Mouse (Mus musculus) heart, embryonic 15.5 days (tissue): ENCODE measurements around the gene Map3k20. TPM values are rescaled to one million over a fixed set of nuclear protein-coding genes. Genes with fewer than 3 reads are reported as not detected.

Experiments used
- ATAC-seq: fragments of 200-750 bp; cut with Nextera tagmentation; replicated peaks from 2 replicates; pipeline ENCODE4 v1.8.0; 2017; ENCODE audit warnings: low read depth, moderate TSS enrichment; ENCODE audit not compliant: insufficient number of reproducible peaks, insufficient read depth, low FRiP score
- H3K27ac ChIP-seq: fragments of 300-500 bp; sonication (generic); 2 replicates; pipeline ENCODE4 v1.5.1; 2015; ENCODE audit warnings: mild to moderate bottlenecking, inconsistent platforms
- H3K27me3 ChIP-seq: fragments of 300-500 bp; sonication (generic); 2 replicates; pipeline ENCODE4 v1.6.1; 2015; ENCODE audit warnings: inconsistent platforms
- H3K36me3 ChIP-seq: fragments of 300-500 bp; sonication (generic); 2 replicates; pipeline ENCODE4 v1.6.1; 2015; ENCODE audit warnings: mild to moderate bottlenecking, inconsistent platforms
- H3K4me1 ChIP-seq: fragments of 300-500 bp; sonication (generic); replicated peaks from 2 replicates; pipeline ENCODE4 v1.6.1; 2015; ENCODE audit warnings: inconsistent platforms
- H3K4me2 ChIP-seq: fragments of 300-500 bp; sonication (generic); 2 replicates; pipeline ENCODE4 v1.6.1; 2015; ENCODE audit warnings: inconsistent platforms, mild to moderate bottlenecking, moderate library complexity
- H3K4me3 ChIP-seq: fragments of 300-500 bp; sonication (generic); 2 replicates; pipeline ENCODE4 v1.5.1; 2015; ENCODE audit warnings: mild to moderate bottlenecking, inconsistent platforms
- H3K9ac ChIP-seq: fragments of 300-500 bp; sonication (generic); 2 replicates; pipeline ENCODE4 v1.6.1; 2015; ENCODE audit warnings: mild to moderate bottlenecking, inconsistent platforms
- H3K9me3 ChIP-seq: fragments of 300-500 bp; sonication (generic); replicated peaks from 2 replicates; pipeline ENCODE4 v1.6.1; 2016; ENCODE audit warnings: inconsistent platforms
- WGBS: fragments of 180-500 bp; shearing (Covaris S2); methylation state at CpG from one replicate; pipeline ENCODE4 v1.1.7; 2015; ENCODE audit warnings: mixed read lengths; 5-methylcytosine and 5-hydroxymethylcytosine counted together
- polyA plus RNA-seq: library from polyadenylated mRNA; unstranded; fragments of >200 nt; fragmentation: Nextera tagmentation; extraction: Ambion mirVana; gene quantifications from 2 replicates; pipeline ENCODE4 v1.2.1, GENCODE M21; 2015

Gene Map3k20
- polyA plus RNA-seq, 1 experiment from 2014 or later, result 46.4 TPM

DNA sequence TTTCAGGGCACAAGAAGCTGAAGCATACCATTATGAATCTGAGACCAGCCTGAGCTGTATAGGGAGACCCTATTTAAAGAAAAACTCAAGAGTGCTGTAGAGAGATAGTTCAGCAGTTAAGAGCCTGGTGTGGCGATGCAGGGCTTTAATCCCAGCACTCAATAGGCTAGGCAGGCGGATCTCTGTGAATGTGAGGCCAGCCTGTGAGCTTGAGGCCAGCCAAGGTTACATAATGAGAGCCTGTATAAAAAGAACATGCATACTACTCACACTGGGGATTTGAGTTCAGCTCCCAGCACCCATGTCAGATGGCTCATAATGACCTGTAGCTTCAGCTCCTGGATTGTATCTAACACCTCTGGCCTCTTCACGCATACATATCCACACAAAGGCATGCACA, 76.1 kb downstream of the Map3k20 start:
- ATAC-seq, result no peak; the same call in 1 of the 2 replicates
- Histone ChIP-seq H3K4me2 (no peak overlapping the region), H3K27me3 (no peaks in the 10 kb centered on the region), H3K4me3 (no peak overlapping the region), H3K4me1 (peaks cover 28% of the 10 kb centered on the region), H3K27ac (peak overlapping the region; percentile 38), H3K9me3 (no peaks in the 10 kb centered on the region), H3K9ac (no peak overlapping the region), H3K36me3 (no peaks in the 10 kb centered on the region)
- 60% methylated on average over 3 of the region's 3 CpGs for WGBS

DNA sequence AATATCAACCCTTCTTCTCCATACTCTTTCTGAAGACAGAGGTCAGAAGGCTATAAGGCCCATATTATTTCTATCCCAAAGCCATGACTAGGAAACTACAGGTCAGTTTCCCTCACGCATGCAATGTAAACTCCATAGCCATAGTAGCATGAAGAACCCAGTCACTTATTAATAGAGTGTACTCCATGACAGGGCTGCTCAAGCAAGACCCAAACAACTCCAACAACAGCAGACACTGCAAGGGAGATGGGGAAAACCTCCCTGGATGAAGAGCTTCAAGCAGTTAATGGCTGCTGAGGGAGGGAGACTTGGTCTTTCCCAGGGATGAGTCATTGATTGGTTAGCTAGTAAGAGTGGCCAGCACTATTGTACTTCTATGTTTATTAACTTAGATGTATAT, 78.0 kb downstream of the Map3k20 start:
- Histone ChIP-seq H3K4me3 (no peak overlapping the region), H3K36me3 (0 out of 2 replicates have a peak, but pooled peaks cover 2% of the 10 kb centered on the region), H3K9me3 (no peaks in the 10 kb centered on the region), H3K4me2 (no peak overlapping the region), H3K27ac (no peak overlapping the region), H3K27me3 (no peaks in the 10 kb centered on the region), H3K9ac (no peak overlapping the region), H3K4me1 (peaks cover 35% of the 10 kb centered on the region)
- WGBS, result 88% methylated on average over 1 of the region's 1 CpGs
- ATAC-seq, result no peak

DNA sequence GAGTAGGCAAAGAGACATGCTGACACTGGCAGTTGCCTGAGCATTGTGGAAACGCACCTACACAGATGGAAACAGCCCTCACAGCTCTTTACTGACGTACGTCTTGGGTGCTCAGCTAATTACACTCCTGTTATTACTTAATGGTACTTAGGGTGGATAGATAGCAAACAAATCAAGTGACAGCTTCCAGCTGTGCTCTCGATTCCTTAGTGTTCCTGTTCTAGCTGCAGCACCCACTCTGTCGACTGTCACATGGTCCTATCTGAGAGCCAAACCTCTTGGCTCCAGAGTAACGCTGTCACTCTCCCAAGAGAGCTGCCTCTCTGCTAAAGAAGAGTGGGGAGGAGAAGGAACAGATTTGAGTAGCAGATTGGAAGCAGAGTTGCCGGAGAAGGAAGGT, 80.5 kb downstream of the Map3k20 start:
- Histone ChIP-seq H3K9ac (no peak overlapping the region), H3K4me3 (no peak overlapping the region), H3K4me2 (no peak overlapping the region), H3K4me1 (peaks cover 42% of the 10 kb centered on the region), H3K27ac (peak overlapping the region; percentile 42), H3K27me3 (no peaks in the 10 kb centered on the region), H3K36me3 (0 out of 2 replicates have a peak, but pooled peaks cover 7% of the 10 kb centered on the region), H3K9me3 (no peaks in the 10 kb centered on the region)
- WGBS, result 34% methylated on average over 7 of the region's 7 CpGs
- no peak for ATAC-seq

DNA sequence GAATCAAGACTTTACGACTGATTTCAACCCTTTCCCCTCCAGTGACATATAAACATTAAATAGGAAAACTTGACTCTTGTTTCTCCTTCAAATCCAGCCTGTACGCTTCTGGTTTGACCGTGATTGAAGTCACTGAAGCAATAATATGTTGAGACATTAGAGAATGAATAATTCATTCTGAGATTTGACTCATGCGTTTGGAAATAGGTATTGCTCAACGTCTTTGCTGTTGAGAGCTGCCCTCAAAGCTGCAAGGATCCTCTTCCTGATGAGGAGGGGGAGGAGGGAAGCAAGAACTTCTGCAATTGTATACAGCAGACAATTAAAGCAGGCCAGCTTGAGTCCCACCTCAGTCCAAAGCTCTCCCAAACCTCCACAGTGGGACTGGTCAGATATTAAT, 81.1 kb downstream of the Map3k20 start:
- peaks cover 42% of the 10 kb centered on the region for H3K4me1 ChIP-seq
- no peaks in the 10 kb centered on the region for H3K9me3 ChIP-seq
- H3K27ac ChIP-seq, result peak overlapping the region; percentile 42
- H3K9ac ChIP-seq, result no peak overlapping the region
- no peak overlapping the region for H3K4me3 ChIP-seq
- H3K27me3 ChIP-seq, result no peaks in the 10 kb centered on the region
- H3K36me3 ChIP-seq, result 0 out of 2 replicates have a peak, but pooled peaks cover 7% of the 10 kb centered on the region
- WGBS, result 60% methylated on average over 5 of the region's 5 CpGs
- no peak overlapping the region for H3K4me2 ChIP-seq
- ATAC-seq, result no peak

DNA sequence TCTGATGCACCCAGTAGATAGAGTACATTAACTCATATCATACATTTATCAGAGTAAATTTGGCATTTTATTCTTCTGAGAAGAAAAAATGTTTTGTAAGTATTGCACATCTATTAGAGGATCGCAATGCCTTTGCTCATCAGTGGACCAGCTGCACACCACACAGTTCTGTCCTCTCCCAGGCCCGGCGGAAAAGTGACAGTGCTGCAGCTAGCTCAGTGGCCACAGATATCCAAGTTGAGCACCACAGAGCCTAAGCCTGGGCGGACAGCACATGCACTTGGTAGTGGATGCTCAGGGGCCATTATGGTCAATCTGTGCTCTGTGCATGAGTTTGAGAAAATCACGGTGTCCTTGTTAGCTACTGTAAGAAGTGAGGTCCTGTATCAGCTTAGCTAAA, 82.4 kb downstream of the Map3k20 start:
- WGBS, result 88% methylated on average over 5 of the region's 5 CpGs
- no peaks in the 10 kb centered on the region for H3K27me3 ChIP-seq
- H3K9me3 ChIP-seq, result no peaks in the 10 kb centered on the region
- no peak overlapping the region for H3K4me2 ChIP-seq
- no peak overlapping the region for H3K9ac ChIP-seq
- H3K27ac ChIP-seq, result peak overlapping the region; percentile 70
- no peak overlapping the region for H3K4me3 ChIP-seq
- ATAC-seq, result no peak
- H3K36me3 ChIP-seq, result peaks cover 15% of the 10 kb centered on the region; the same call in 1 of the 2 replicates
- H3K4me1 ChIP-seq, result peaks cover 47% of the 10 kb centered on the region

DNA sequence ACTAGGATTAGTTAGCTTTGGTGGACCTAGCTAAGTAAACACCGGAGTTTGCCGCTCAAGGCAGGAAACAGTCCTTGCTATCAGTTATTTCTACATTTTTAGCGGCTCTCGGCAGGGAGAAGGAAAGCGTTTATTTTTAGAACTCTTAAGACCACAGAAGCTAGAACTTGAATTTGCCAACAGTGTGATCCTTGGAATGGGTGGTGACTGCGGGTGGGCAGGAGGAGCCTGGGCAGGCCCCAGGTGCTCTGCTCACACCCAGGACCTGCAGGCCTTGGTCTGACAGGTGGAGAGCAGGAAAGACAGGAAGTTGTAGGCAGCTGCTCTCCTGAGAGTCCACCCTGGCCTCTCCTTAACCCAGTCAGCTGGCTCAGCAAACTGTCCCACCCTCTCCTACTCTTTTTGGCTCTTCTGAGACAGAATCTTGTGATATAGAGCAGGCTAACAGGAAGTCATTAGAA, 83.7 kb downstream of the Map3k20 start:
- 8% methylated on average over 6 of the region's 6 CpGs for WGBS
- Histone ChIP-seq H3K9ac (peak overlapping the region; percentile 29; the same call in 1 of the 2 replicates), H3K4me1 (peaks cover 41% of the 10 kb centered on the region), H3K27ac (peak overlapping the region; percentile 70), H3K27me3 (no peaks in the 10 kb centered on the region), H3K4me3 (no peak overlapping the region), H3K4me2 (peak overlapping the region; percentile 40), H3K9me3 (no peaks in the 10 kb centered on the region), H3K36me3 (peaks cover 19% of the 10 kb centered on the region; the same call in 1 of the 2 replicates)
- peak; percentile 36; the same call in 1 of the 2 replicates for ATAC-seq

DNA sequence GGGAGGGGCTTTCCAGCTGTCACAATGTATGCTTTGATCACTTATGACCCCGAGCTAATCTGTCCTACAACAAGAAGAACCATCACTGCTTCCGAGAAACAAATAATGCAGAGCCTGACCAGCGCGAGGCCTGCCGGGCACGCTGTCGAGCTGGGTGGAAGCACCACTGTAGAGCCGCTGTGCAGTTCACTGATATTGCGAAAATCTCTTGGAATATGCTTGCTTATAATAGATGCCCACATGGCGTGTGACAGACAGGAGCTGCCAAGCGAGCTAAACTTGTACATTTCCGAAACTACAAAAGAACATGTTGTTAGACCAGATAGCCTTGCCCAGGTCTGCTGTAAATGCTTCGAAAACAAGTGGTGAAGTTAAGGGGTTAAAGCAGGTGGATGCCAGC, 86.7 kb downstream of the Map3k20 start:
- Histone ChIP-seq H3K9ac (no peak overlapping the region), H3K4me2 (no peak overlapping the region), H3K9me3 (no peaks in the 10 kb centered on the region), H3K4me1 (peaks cover 25% of the 10 kb centered on the region), H3K27me3 (no peaks in the 10 kb centered on the region), H3K27ac (no peak overlapping the region), H3K4me3 (no peak overlapping the region), H3K36me3 (peaks cover 23% of the 10 kb centered on the region; the same call in 1 of the 2 replicates)
- 81% methylated on average over 13 of the region's 13 CpGs for WGBS
- no peak for ATAC-seq

DNA sequence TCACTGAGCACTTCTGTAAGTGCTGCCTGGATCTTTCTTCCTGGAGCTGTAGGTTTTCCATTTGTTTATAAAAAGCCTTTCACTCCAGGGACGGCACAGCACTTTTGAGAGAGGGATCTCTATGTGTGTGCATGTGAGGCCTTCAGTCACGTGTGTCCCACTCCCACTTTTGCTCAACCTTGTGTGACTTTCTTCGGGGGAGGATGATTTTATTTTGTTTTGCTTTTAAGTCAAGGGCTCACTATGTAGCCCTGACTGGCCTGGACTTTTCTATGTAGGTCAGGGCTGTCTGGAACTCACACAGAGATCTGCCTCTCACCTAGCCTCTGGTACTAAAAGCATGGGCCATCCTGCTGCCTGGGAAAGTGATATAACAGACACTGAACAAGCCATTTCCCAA, 88.6 kb downstream of the Map3k20 start:
- no peaks in the 10 kb centered on the region for H3K9me3 ChIP-seq
- no peak overlapping the region for H3K27ac ChIP-seq
- WGBS, result 72% methylated on average over 3 of the region's 3 CpGs
- peaks cover 22% of the 10 kb centered on the region for H3K36me3 ChIP-seq
- no peak overlapping the region for H3K9ac ChIP-seq
- no peaks in the 10 kb centered on the region for H3K27me3 ChIP-seq
- no peak overlapping the region for H3K4me3 ChIP-seq
- ATAC-seq, result no peak
- no peak overlapping the region for H3K4me2 ChIP-seq
- H3K4me1 ChIP-seq, result peaks cover 13% of the 10 kb centered on the region

DNA sequence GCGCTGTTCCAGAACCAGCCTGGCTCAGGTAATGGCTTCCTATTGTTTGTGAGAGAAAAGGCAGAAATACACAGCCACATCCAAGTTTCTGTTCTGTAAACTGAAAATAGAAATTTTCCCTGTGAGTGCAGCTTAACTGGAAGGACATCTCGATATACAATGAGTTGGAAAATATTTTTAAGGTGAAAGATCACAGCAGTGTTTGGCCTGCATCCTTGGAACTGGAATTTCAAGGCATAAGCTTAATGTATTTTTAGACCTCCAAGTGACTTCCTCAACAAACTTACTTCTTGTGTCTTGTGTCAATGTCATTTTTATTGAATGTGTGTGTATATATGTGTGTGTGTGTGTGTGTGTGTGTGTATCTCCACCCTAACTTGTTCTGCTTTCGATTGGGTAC, 90.4 kb downstream of the Map3k20 start:
- Histone ChIP-seq H3K36me3 (peaks cover 34% of the 10 kb centered on the region), H3K27me3 (no peaks in the 10 kb centered on the region), H3K9me3 (no peaks in the 10 kb centered on the region), H3K4me1 (peaks cover 5% of the 10 kb centered on the region), H3K4me3 (no peak overlapping the region), H3K4me2 (no peak overlapping the region), H3K27ac (peak overlapping the region; percentile 14; the same call in 1 of the 2 replicates), H3K9ac (no peak overlapping the region)
- no peak for ATAC-seq
- 70% methylated on average over 3 of the region's 3 CpGs for WGBS

DNA sequence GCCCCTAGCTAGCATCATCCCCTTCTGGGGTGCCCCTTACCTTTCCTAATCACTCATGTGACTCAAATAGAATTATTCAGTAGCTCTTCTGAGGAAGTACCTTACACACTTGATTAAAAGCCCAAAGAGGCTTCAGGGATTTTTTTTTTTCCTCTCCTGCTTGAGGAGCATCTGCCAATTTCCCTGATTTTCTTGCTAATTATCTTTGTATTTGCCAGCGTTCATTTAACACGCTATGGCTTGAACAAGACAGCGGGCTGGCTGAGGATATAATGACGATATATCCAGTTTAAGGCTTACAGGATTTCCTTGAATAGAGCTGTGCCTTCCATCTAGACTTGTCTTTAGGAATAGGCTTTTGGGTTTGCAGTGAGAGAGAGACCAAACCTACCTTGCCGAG, 91.5 kb downstream of the Map3k20 start:
- H3K4me2 ChIP-seq, result no peak overlapping the region
- peaks cover 5% of the 10 kb centered on the region for H3K4me1 ChIP-seq
- H3K27ac ChIP-seq, result no peak overlapping the region
- H3K9me3 ChIP-seq, result no peaks in the 10 kb centered on the region
- peaks cover 34% of the 10 kb centered on the region for H3K36me3 ChIP-seq
- no peaks in the 10 kb centered on the region for H3K27me3 ChIP-seq
- no peak for ATAC-seq
- H3K4me3 ChIP-seq, result no peak overlapping the region
- no peak overlapping the region for H3K9ac ChIP-seq
- 93% methylated on average over 5 of the region's 5 CpGs for WGBS

DNA sequence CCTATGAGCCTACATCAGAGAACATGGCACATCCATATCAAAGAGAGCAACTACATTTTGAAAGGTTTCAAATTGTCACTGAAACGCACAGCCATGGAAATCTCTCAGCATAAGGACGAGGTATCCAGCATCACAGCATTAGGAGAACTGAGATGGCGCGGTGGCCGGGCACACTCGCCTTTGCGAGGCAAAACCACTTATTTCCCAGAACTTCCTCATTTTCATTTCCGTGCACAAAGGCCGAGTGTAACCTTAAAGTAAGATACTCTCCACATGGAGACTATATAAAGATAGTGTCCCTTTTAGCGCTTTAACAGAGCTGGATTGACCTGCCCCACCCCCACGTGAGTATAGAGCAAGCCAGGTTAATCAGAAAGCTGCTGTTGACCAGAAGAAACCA, 94.0 kb downstream of the Map3k20 start:
- 91% methylated on average over 11 of the region's 11 CpGs for WGBS
- H3K4me3 ChIP-seq, result no peak overlapping the region
- H3K27me3 ChIP-seq, result no peaks in the 10 kb centered on the region
- H3K27ac ChIP-seq, result no peak overlapping the region
- no peak overlapping the region for H3K9ac ChIP-seq
- H3K4me1 ChIP-seq, result peaks cover 12% of the 10 kb centered on the region; the same call in 1 of the 2 replicates
- H3K36me3 ChIP-seq, result peaks cover 21% of the 10 kb centered on the region
- no peaks in the 10 kb centered on the region for H3K9me3 ChIP-seq
- no peak for ATAC-seq
- no peak overlapping the region for H3K4me2 ChIP-seq

DNA sequence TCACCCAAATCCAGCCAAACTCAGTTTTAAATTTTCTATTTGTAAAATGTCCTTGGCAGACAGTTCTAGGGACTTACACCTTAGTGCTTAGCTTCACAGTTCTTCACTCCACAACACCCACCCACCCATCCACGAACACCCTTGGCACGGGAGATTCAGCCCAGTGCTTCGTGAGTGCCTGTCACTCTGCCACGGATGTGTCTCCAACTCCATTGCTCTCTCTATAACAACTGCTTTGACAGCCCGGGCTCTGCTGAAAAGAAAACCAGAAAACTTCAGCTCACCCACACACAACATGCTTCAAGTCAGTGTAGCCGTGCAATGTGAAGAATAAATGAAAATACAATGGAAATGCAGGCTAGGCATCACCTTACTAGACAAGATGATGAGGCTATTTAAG, 97.2 kb downstream of the Map3k20 start:
- peaks cover 23% of the 10 kb centered on the region for H3K36me3 ChIP-seq
- no peak overlapping the region for H3K4me3 ChIP-seq
- 55% methylated on average over 6 of the region's 6 CpGs for WGBS
- no peaks in the 10 kb centered on the region for H3K27me3 ChIP-seq
- ATAC-seq, result no peak
- peak overlapping the region; percentile 45 for H3K27ac ChIP-seq
- H3K4me2 ChIP-seq, result no peak overlapping the region
- no peak overlapping the region for H3K9ac ChIP-seq
- H3K9me3 ChIP-seq, result no peaks in the 10 kb centered on the region
- H3K4me1 ChIP-seq, result peaks cover 12% of the 10 kb centered on the region; the same call in 1 of the 2 replicates
